Mouse (Mus musculus) embryo, embryonic 11.5 days (tissue): ENCODE results near the gene Ceacam19.
"Not testable (repeated sequence)": the region's sequence is repeated elsewhere in the genome, so short reads cannot be mapped to it uniquely, and the experiment has no call there.

Experiments used
- DNase-seq: peaks from one replicate; pipeline ENCODE4 v3.0.0-alpha.2; 2012; ENCODE audit warnings: low read depth, low spot score

Ceacam19 gene

GRCm38 (mm10) chr7:19887849-19888248 is at the start of gene Ceacam19:
Ceacam19 (minus strand) TSS chr7:19887965.
- no peak for DNase-seq

DNA sequence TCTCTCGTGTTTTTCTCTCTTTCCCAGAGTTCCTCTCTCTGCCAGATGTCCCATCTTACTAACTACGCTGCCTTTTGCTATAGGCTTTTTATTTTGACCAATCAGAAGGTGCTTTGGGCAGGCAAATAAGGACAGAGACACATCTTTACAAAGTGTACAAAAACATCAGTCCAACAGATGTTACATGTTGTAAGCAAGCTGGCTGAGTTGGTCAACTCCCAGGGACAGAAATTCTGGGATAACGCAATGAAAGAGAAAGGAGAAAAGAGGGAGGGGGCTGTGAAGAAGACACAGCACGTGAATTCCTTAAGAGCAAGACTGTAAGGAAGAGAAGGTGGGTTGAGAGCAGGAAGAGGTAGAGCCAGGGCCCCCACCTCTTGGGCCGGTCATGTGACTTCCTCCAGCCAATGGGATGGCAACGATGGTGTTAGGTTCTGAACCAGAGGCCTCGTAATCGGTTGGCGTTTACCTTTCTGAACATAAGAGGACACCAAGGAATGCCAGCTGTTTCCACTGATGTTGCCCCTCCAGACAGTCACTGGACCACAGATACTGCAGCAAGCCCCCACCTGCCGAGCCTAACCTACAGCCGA is 49.6 kb upstream of the Ceacam19 start:
- DNase-seq = no peak

GRCm38 (mm10) chr7:19935961-19936360 is 48.2 kb upstream of the Ceacam19 start:
- DNase-seq = no peak

GRCm38 (mm10) chr7:19935171-19935751 is 47.5 kb upstream of the Ceacam19 start:
- DNase-seq = no peak

DNA sequence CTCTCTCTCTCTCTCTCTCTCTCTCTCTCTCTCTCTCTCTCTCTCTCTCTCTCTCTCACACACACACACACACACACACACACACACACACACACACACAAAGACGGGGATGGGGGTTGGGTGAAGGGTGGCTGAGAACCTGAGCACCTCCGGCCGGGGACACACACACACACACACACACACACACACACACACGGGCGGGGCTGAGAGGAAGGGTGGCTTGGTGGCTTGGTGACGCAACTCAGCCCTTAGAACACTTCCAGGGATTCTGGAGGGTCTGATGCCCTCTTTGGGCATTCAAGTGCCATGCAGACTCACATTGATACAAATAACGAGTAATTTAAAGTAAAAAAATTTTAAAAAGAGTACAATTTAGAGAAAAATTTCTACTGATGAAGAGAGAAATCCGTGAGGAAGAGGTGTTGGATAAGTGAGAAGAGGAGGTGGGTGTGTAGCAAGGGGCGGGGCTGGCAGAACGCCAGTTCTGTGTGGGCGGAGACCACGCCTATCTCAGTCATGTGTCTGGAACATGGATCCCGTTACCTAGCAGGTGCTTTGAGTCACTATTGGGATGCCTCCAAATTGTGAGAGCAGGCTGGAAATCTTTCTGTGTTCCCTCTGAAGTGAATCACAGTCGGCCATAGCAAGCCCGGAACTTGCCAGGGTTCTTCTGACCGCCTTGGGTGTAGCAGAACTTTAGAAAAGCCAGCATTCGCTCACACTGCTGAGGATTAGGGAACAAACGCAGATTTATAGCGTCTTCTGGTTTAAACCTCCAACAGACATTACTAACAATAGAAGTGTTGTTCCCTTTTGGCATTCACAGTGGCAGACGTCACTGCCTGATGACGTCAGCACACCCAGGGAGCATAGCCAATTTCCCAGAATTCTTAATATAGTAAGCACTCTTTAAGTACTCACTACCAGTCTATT is 45.4 kb upstream of the Ceacam19 start:
- no peak for DNase-seq

DNA sequence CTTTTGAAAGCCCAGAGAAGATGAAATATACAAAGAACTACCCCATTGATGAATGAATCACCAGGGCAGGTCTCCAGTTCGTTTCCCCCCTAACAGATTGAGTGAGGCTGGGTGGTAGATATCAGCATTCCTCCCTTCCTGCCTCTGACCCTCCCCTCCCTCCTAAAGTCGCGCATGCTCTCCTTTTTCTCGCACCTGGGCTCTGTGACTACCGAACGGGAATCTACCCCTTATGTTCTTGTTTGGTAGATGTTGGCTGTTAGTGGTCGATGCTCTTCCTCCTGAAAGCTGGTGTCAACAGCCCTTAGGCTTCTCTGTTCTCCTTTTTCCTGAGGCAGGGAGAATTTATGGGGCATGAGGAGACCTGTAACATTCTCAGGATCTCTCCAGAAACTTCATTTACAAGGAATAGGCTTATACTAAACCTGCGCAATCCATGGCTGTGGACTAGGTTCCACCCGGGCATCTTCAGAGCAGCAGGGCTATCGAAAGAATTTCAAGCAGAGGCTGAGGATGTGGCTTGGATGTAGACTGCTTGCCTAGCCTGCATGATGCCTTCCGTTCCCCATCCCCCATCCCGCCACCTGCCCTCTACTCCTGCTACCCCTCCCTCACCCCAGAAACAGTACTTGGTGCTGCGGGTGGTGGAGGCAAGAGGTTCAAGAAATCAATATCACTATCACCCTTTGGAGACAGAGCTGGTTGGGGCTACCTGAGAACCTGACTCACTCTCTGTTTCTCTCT is 44.5 kb upstream of the Ceacam19 start:
- no peak for DNase-seq

DNA sequence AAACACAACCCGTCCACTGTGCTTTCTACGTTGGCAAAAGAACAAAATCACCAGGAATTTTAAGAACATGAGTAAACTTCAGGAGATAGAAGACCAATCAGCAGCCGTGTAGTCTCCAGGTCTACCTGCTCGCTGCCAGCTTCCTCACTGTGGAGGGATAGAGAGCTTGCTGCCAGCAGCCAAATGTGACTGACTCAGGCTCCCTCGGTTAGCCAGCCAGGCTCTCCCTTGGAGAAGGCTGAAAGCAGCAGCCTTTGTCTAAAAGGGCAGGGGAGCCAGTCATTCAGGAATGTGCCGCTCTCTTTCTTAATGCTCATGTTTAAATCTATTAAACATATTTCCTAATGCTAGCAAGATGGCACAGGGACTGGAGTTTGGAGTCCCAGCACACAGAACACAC is 42.7 kb upstream of the Ceacam19 start:
- not testable (repeated sequence) for DNase-seq

GRCm38 (mm10) chr7:19928486-19928885 is 40.7 kb upstream of the Ceacam19 start:
- no peak for DNase-seq

GRCm38 (mm10) chr7:19926849-19927480 is 39.2 kb upstream of the Ceacam19 start:
- no peak for DNase-seq

DNA sequence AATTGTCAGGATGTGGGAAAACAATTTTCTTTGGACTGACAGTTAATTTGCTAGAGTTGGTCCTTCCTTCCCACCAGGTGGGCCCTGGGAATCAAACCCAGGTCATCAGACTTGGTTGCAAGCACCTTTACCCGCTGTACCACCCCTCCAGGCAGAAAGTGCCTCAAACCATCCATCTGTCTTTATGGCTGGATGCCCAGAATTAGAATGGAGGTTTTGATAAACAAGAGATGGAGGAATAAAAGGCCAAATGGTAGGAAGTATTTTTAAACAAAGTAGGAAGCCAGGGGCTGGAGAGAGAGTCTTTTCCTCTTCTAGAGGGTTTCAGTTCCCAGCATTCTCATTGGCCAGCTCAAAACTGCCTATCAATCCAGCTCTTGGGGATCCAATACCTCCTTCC is 37.6 kb upstream of the Ceacam19 start:
- DNase-seq = no peak

- DNase-seq = no peak
Measured at GRCm38 (mm10) chr7:19923797-19924196, 36.0 kb upstream of the Ceacam19 start.

DNA sequence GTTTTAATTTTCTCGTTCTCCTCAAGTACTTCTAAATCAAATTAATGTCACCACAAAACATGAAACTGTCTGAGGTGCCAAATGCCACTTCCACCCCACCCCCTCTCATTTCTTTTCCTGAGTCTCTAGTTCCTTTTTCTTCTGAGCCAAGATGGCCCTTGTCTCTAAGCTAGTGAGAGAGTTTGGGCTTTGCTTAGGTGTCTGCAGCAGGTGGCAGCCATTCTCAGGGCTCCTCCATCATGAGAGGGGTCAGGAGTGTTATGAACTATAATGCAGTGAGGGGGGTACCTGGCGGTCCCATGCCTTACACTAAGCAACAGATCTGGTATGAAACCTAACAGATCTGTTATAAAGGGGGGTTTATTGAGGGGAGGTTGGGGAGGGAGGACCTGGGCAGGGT is 35.6 kb upstream of the Ceacam19 start:
- no peak for DNase-seq

DNA sequence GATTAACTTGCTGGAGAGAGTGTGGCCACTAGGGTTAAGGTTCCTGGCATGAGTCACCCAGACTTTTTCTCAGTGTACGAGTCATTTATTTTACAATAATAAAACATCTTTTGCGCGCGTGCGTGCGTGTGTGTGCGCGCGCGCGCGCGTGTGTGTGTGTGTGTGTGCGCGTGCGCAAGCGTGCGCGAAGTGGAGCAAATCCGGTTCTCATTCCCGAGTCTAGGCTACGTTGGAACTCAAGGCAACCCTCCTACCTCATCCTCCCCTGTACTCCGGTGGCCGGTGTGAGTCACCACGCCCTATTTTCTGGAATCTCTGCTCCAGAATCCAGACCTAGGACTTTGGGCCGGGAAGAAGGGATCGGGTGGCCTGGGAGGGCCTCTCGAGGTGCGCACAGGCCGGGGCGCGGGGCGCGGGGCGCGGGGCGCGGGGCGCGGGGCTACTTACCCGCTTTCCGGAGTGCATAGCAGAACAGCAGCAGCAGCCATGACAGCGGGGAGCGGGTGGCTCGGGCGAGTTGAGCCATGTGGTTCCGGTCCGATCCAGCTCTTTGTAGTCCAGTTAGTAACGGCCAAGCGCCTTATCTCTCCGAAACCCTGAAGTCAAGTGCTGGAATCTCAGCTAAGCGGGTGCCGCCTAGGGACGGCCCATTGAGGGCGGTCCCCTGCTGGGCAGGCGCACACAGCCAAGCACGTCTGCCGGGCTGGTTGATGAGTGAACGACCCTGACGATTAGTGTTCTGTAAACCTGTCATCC is 32.9 kb upstream of the Ceacam19 start, which contains the start of gene Pvr:
TSS of gene Pvr (minus strand) at position 655 of the 756 bp plus-strand sequence.
- DNase-seq = peak; percentile 36

GRCm38 (mm10) chr7:19920166-19920505 is 32.4 kb upstream of the Ceacam19 start:
- DNase-seq = no peak

DNA sequence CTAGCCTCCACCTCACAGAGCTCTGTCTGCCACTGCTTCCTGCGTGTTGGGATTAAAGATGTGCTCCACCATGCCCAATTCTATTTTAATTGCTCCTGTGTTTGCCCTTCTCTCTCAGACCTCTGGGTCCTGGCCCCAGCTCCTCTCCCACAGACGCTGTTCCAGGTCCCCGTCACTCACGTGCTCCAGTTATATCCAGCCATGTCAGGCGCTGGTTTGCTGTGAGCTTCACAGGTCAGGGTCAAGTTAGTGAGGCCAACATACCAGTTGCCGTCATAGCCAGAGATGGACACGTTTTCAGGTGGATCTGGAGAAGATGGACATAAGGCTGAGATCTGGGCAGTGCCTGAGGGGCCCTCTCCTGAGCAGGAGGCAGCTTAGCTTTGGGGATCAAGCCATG is 26.8 kb upstream of the Ceacam19 start:
- DNase-seq = no peak

GRCm38 (mm10) chr7:19911695-19912524 is 24.1 kb upstream of the Ceacam19 start:
- DNase-seq = no peak

GRCm38 (mm10) chr7:19911292-19911658 is 23.5 kb upstream of the Ceacam19 start:
- no peak for DNase-seq

DNA sequence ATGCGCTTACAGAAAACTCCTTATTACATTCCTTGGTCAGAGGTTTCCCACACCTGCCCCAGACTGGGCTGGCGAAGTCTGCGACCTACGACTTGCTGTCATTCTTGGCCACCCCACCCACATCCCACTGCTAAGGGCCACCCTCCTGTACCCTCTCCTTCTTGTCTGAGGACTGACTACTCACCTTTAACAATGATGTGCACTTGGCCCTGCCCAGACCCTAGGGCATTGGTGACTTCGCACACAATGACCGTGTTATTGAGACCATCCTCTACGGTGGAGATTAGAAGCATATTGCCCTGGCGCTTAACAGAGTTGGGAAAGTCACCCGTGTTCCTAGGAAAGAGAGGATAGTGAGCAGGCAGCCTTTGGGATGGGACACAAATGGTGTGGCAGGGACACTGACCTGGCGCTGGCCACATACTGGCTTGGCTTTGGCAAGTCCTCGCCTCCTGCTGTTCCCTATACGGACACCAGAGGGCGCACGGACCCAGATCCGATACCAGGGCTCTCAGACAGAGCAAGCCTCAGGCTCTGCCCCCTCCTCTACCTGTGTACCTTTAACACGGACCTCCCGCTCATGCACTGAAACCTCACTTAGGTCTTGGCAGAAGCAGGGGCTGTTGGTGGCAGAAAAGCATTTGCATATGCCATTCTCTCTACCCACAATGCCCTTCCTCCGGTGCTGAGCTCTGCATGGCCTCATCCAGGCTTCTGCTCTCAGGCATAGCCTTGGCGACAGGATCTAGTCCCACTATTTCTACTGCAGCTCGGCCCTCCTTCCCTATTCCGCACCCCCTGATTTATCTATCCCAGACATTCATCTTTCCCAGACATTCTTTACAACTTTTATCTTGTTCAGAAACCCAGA is 22.9 kb upstream of the Ceacam19 start:
- DNase-seq = peak; percentile 54

- DNase-seq = no peak
Measured at GRCm38 (mm10) chr7:19889881-19890280, 2.1 kb upstream of the Ceacam19 start.
